Mouse (Mus musculus) brain, embryonic 14.5 days (tissue): Measurements from ENCODE around the gene Clhc1. TPM values are rescaled to one million over a fixed set of nuclear protein-coding genes. Genes with fewer than 3 reads are reported as not detected.

Experiments used
- DNase-seq: peaks from one replicate; pipeline ENCODE4 v3.0.0-alpha.2; 2011; ENCODE audit warnings: low read depth
- CTCF ChIP-seq: fragments of 200-500 bp; IDR thresholded peaks from 2 replicates; pipeline ENCODE4 v1.5.1; 2012; ENCODE audit warnings: inconsistent platforms, mild to moderate bottlenecking, moderate library complexity, borderline replicate concordance; ENCODE audit not compliant: insufficient read depth, insufficient read length; ENCODE audit errors: extremely low read depth
- POLR2A ChIP-seq: fragments of 200-500 bp; IDR thresholded peaks from 2 replicates; pipeline ENCODE4 v1.6.1; 2012; ENCODE audit warnings: mild to moderate bottlenecking, inconsistent platforms, borderline replicate concordance; ENCODE audit not compliant: poor library complexity, insufficient read depth, insufficient read length, severe bottlenecking; ENCODE audit errors: extremely low read depth
- polyA plus RNA-seq: library from polyadenylated mRNA; depleted of rRNA; stranded (reverse); fragments of >200 nt; gene quantifications from 2 replicates; pipeline ENCODE4 v1.2.3, GENCODE M21; 2012; rRNA removed

The Clhc1 gene
- polyA plus RNA-seq, 1 experiment = 0.23 TPM

- no peak for DNase-seq
- TF ChIP-seq POLR2A = no peak
- TF ChIP-seq CTCF = no peak
Measured at GRCm38 (mm10) chr11:29626541-29626940, 78.8 kb downstream of the Clhc1 start.

- TF ChIP-seq POLR2A = no peak
- TF ChIP-seq CTCF = no peak
Measured at GRCm38 (mm10) chr11:29627706-29628105, 80.0 kb downstream of the Clhc1 start.

More at GRCm38 (mm10) chr11:29627706-29628105, 80.0 kb downstream of the Clhc1 start:
- DNase-seq = no peak

Other genes starting within 250 kb of the Clhc1 start
- gene Ccdc88a, start 174.3 kb upstream of the Clhc1 start, polyA plus RNA-seq = 26.2 and 31.7 TPM in 2 replicates
- 4.6 TPM in 2 replicates for gene Prorsd1, start 32.9 kb upstream of the Clhc1 start, polyA plus RNA-seq
- gene Mtif2, start 21.5 kb upstream of the Clhc1 start, polyA plus RNA-seq = 27.1 and 30.6 TPM in 2 replicates
- 884 and 893 TPM in 2 replicates for gene Rps27a, start 159 bp downstream of the Clhc1 start, polyA plus RNA-seq
- gene Rtn4, start 145.0 kb downstream of the Clhc1 start, polyA plus RNA-seq = 289 and 295 TPM in 2 replicates